Mouse (Mus musculus): ENCODE data around the gene Net1. TPM values are rescaled to one million over a fixed set of nuclear protein-coding genes. Genes with fewer than 3 reads are reported as not detected.

The Net1 gene
- 49.0 and 49.3 TPM in 2 replicates for polyA plus RNA-seq (2014; fragmentation: Nextera tagmentation; extraction: Ambion mirVana)

DNA sequence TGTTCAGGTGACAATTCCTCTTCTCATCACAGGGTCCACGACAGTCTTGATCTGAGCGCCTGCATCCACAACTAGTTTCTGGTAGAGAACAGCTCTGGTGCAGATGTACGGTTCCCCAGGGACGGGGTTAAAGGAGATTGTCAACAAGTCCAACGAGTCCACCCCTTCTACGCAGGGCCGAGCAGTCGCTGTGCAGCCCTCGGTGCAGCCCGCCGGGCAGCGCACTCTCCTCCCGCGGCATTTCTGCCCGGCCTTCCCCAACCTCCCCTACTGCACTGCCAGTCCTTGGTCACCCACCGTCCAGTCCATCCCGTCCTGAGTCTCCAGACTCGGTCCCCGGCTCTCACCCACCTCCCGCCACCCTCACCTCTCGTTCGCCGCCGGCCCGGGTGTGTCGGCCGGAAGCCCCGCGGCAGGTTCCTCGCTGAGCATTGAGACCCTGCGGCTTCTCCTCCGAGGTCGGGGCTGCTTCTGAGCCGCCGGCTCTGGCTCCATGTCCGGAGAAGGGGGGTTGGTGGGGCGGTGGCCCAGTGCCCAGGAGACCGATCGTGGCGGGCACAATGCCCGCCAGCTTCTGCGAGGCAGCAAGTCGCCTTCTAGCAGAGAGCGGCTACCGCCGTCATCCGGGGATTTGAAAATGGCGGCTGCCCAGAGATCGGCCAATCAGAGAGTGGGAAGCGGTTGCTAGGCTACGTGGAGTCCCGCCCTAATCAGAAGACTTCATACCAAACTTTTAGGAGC is at the start of gene Net1, which contains the start of gene Tubal3:
Gene Net1 (minus strand): TSS at position 650 of the 741 bp plus-strand sequence.
Gene Tubal3 (plus strand): TSS at position 704 of the 741 bp plus-strand sequence.
- WGBS = 1% methylated on average over 52 of the region's 52 CpGs
- peak; percentile 94 for DNase-seq (ENCODE audit: low spot score)

DNA sequence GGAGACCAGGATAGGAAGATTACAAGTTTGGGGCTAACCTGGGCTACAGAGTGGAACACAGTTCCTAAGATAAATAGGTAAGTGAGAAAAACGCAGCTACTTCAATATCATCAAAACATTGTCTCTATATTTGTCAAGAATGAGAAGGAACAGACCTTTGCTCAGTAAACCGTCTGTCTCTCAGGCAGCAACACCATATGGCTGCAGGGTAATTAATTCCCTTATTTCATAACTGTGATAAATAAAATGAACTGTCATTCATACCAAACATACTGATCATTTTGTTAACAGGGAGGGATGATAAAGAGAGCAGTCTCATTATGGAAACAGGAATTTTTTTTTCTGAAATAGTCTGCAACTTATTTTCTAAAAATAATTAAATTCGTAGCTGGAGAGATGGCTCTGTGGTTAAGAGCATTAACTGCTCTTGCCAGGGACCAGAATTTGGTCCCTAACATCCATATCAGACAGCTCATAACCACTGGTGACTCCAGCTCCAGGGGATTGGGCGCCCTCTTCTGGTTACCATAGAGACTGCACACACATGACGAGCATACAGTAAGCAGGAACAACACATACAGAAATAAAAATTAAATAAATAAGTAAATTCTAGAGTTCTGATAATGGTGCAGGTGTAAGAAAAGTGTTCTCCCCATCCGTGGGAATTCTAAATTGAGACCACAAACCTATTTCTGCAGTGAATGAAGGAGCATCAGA is 33.3 kb upstream of the Net1 start:
- Histone ChIP-seq H3K9ac (ENCODE audit: low read length) (no peak overlapping the region), H3K9me3 (ENCODE audit: control insufficient read depth, low read length) (no peaks in the 10 kb centered on the region), H3K27ac (ENCODE audit: low read depth, low read length) (no peak overlapping the region), H3K4me2 (ENCODE audit: low read depth, low read length, severe bottlenecking) (no peak overlapping the region), H3K36me3 (ENCODE audit: control insufficient read depth, insufficient read depth, low read length) (no peaks in the 10 kb centered on the region), H3K4me3 (ENCODE audit: low read depth, low read length) (no peak overlapping the region), H3K27me3 (ENCODE audit: control insufficient read depth, insufficient read depth, low read length) (no peaks in the 10 kb centered on the region), H3K4me1 (replicated peaks; ENCODE audit: control insufficient read depth, insufficient read depth, low read length) (no peaks in the 10 kb centered on the region)
- ATAC-seq (replicated peaks; ENCODE audit: low FRiP score) = no peak
- no peak for DNase-seq (ENCODE audit: low spot score)
- 86% methylated on average over 6 of the region's 6 CpGs for WGBS

More for the DNA sequence above, at the start of gene Net1, which contains the start of gene Tubal3:
- no peaks in the 10 kb centered on the region for H3K4me1 ChIP-seq (replicated peaks; ENCODE audit: control insufficient read depth, insufficient read depth, low read length)
- peak within 1 kb of the TSS; percentile 81 for H3K4me2 ChIP-seq (ENCODE audit: low read depth, low read length, severe bottlenecking)
- peak; percentile 99 for ATAC-seq (replicated peaks; ENCODE audit: low FRiP score)
- peaks cover 6% of the 10 kb centered on the region; the same call in 1 of the 2 replicates for H3K9me3 ChIP-seq (ENCODE audit: control insufficient read depth, low read length)
- 0 out of 2 replicates have a peak within 1 kb of the TSS, but pooled peaks have one; percentile 37 for H3K27ac ChIP-seq (ENCODE audit: low read depth, low read length)
- peak within 1 kb of the TSS; percentile 94 for H3K9ac ChIP-seq (ENCODE audit: low read length)
- H3K36me3 ChIP-seq (ENCODE audit: control insufficient read depth, insufficient read depth, low read length) = no peaks in the 10 kb centered on the region; the same call in 1 of the 2 replicates
- H3K27me3 ChIP-seq (ENCODE audit: control insufficient read depth, insufficient read depth, low read length) = no peaks in the 10 kb centered on the region
- peak within 1 kb of the TSS; percentile 87 for H3K4me3 ChIP-seq (ENCODE audit: low read depth, low read length)

DNA sequence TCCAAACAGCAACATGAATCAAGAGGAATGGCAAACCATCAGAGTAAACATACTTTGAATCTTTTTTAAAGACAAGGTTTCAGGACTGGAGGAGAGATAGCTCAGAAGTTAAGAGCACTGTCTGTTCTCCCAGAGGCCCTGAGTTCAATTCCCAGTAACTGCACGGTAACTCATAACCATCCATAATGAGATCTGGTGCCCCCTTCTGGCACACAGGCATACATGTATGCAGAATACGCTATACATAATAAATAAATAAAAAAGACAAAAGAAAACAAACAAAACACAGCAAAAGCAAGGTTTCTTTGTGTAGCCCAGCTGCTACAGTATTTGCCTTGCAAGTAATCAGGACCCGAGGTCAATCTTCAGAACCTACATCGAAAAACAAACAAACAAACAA is 31.5 kb upstream of the Net1 start:
- Histone ChIP-seq H3K4me3 (ENCODE audit: low read depth, low read length) (no peak overlapping the region), H3K4me2 (ENCODE audit: low read depth, low read length, severe bottlenecking) (no peak overlapping the region), H3K9me3 (ENCODE audit: control insufficient read depth, low read length) (no peaks in the 10 kb centered on the region), H3K4me1 (replicated peaks; ENCODE audit: control insufficient read depth, insufficient read depth, low read length) (no peaks in the 10 kb centered on the region), H3K9ac (ENCODE audit: low read length) (no peak overlapping the region), H3K27me3 (ENCODE audit: control insufficient read depth, insufficient read depth, low read length) (no peaks in the 10 kb centered on the region), H3K36me3 (ENCODE audit: control insufficient read depth, insufficient read depth, low read length) (no peaks in the 10 kb centered on the region), H3K27ac (ENCODE audit: low read depth, low read length) (no peak overlapping the region)
- WGBS = 95% methylated on average over 4 of the region's 4 CpGs
- DNase-seq (ENCODE audit: low spot score) (no peak), ATAC-seq (replicated peaks; ENCODE audit: low FRiP score) (no peak)

DNA sequence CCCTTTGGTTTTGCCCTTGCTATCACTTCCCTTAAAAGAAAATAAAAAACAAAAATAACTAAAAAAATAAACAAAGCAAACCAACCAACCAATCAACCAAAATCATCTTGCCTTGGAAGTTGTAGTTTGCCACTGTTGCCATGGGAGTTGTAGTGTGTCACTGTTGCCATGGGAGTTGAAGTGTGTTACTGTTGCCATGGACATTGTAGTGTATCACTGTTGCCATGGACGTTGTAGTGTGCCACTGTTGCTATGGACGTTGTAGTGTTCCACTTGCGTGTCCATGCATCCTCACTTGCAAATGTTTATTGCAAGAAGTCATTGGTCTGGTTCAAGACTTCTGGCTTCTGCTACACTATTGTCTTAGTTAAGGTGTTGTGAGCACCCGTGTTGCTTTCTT is 29.2 kb upstream of the Net1 start:
- Histone ChIP-seq H3K4me1 (replicated peaks; ENCODE audit: control insufficient read depth, insufficient read depth, low read length) (no peaks in the 10 kb centered on the region), H3K9me3 (ENCODE audit: control insufficient read depth, low read length) (no peaks in the 10 kb centered on the region), H3K9ac (ENCODE audit: low read length) (no peak overlapping the region), H3K27ac (ENCODE audit: low read depth, low read length) (no peak overlapping the region), H3K36me3 (ENCODE audit: control insufficient read depth, insufficient read depth, low read length) (no peaks in the 10 kb centered on the region), H3K27me3 (ENCODE audit: control insufficient read depth, insufficient read depth, low read length) (no peaks in the 10 kb centered on the region), H3K4me2 (ENCODE audit: low read depth, low read length, severe bottlenecking) (no peak overlapping the region), H3K4me3 (ENCODE audit: low read depth, low read length) (no peak overlapping the region)
- ATAC-seq (replicated peaks; ENCODE audit: low FRiP score) = no peak
- 90% methylated on average over 4 of the region's 4 CpGs for WGBS
- no peak for DNase-seq (ENCODE audit: low spot score)

DNA sequence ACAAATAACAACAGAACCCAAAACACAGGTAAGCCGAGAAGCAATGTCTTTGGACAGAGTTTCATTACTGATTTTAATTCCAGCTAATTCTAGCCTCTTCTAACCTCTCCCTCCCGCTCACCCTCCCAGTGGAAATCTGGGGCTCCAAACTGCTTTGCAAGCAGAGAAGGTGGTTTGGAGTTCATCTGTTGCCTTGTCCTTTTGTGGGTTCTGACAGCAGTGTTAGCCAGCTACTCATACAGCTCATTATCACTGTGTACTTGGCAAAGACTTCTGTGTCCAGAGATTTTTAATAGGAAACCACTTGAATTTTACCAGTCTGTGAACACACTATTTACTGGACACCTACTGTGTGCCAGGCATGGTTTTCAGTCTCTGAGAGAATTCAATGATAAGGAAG is 27.2 kb upstream of the Net1 start, which contains the start of gene Ucn3:
Gene Ucn3 (minus strand): TSS at position 101 of the 400 bp plus-strand sequence.
- H3K4me1 ChIP-seq (replicated peaks; ENCODE audit: control insufficient read depth, insufficient read depth, low read length) = no peaks in the 10 kb centered on the region
- 57% methylated on average over 2 of the region's 2 CpGs for WGBS
- H3K9ac ChIP-seq (ENCODE audit: low read length) = no peak within 1 kb of the TSS
- no peaks in the 10 kb centered on the region for H3K27me3 ChIP-seq (ENCODE audit: control insufficient read depth, insufficient read depth, low read length)
- DNase-seq (ENCODE audit: low spot score) = no peak
- ATAC-seq (replicated peaks; ENCODE audit: low FRiP score) = no peak
- no peaks in the 10 kb centered on the region for H3K36me3 ChIP-seq (ENCODE audit: control insufficient read depth, insufficient read depth, low read length)
- H3K27ac ChIP-seq (ENCODE audit: low read depth, low read length) = no peak within 1 kb of the TSS
- no peaks in the 10 kb centered on the region for H3K9me3 ChIP-seq (ENCODE audit: control insufficient read depth, low read length)
- H3K4me3 ChIP-seq (ENCODE audit: low read depth, low read length) = no peak within 1 kb of the TSS
- H3K4me2 ChIP-seq (ENCODE audit: low read depth, low read length, severe bottlenecking) = no peak within 1 kb of the TSS

DNA sequence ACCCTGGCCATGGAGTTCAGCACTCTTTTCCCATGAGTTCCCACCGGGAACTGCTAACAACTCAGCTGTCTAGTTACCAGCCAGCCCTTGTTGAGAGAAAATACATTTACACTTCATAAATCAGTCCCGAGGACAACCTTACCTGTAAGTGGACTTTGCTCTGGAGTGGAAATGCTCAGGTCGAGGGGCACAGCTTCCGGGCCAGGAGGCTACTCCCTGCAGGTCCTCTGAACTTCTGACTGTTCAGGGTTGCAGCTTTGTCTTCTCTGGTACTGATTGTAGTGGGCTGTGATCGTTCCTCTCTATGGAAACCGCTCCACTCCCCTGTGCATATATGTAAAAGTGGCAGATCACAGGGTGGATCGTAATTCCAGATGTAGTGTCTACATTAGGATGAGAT is 26.7 kb upstream of the Net1 start:
- no peak for ATAC-seq (replicated peaks; ENCODE audit: low FRiP score)
- Histone ChIP-seq H3K4me3 (ENCODE audit: low read depth, low read length) (no peak overlapping the region), H3K4me1 (replicated peaks; ENCODE audit: control insufficient read depth, insufficient read depth, low read length) (no peaks in the 10 kb centered on the region), H3K4me2 (ENCODE audit: low read depth, low read length, severe bottlenecking) (no peak overlapping the region), H3K36me3 (ENCODE audit: control insufficient read depth, insufficient read depth, low read length) (no peaks in the 10 kb centered on the region), H3K9ac (ENCODE audit: low read length) (no peak overlapping the region), H3K27me3 (ENCODE audit: control insufficient read depth, insufficient read depth, low read length) (no peaks in the 10 kb centered on the region), H3K9me3 (ENCODE audit: control insufficient read depth, low read length) (no peaks in the 10 kb centered on the region), H3K27ac (ENCODE audit: low read depth, low read length) (no peak overlapping the region)
- no peak for DNase-seq (ENCODE audit: low spot score)
- WGBS = 79% methylated on average over 7 of the region's 7 CpGs

DNA sequence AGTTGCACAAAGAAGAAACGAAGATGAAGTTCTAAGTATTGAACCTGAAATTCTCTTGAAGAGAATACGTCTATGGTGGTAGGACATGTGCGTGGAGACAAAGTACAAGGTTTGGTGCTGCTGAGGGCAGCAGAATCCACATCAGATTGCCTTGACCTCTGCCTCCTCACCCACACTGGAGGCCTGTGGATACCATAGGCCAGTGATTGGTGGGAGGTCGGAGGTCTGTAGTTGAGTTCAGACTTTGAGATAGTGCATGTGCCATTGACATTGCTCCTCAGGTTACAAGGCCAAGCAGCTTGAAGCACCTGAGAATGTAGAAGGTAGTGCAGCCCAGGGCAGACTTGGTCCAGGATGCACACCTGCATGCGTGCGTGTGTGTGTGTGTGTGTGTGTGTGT is 8.0 kb upstream of the Net1 start:
- no peaks in the 10 kb centered on the region for H3K9me3 ChIP-seq (ENCODE audit: control insufficient read depth, low read length)
- DNase-seq (ENCODE audit: low spot score) (no peak), ATAC-seq (replicated peaks; ENCODE audit: low FRiP score) (no peak)
- no peaks in the 10 kb centered on the region for H3K36me3 ChIP-seq (ENCODE audit: control insufficient read depth, insufficient read depth, low read length)
- 93% methylated on average over 4 of the region's 6 CpGs for WGBS
- H3K4me1 ChIP-seq (replicated peaks; ENCODE audit: control insufficient read depth, insufficient read depth, low read length) = no peaks in the 10 kb centered on the region
- no peak overlapping the region for H3K4me2 ChIP-seq (ENCODE audit: low read depth, low read length, severe bottlenecking)
- H3K27ac ChIP-seq (ENCODE audit: low read depth, low read length) = no peak overlapping the region
- no peak overlapping the region for H3K9ac ChIP-seq (ENCODE audit: low read length)
- H3K27me3 ChIP-seq (ENCODE audit: control insufficient read depth, insufficient read depth, low read length) = no peaks in the 10 kb centered on the region
- no peak overlapping the region for H3K4me3 ChIP-seq (ENCODE audit: low read depth, low read length)

DNA sequence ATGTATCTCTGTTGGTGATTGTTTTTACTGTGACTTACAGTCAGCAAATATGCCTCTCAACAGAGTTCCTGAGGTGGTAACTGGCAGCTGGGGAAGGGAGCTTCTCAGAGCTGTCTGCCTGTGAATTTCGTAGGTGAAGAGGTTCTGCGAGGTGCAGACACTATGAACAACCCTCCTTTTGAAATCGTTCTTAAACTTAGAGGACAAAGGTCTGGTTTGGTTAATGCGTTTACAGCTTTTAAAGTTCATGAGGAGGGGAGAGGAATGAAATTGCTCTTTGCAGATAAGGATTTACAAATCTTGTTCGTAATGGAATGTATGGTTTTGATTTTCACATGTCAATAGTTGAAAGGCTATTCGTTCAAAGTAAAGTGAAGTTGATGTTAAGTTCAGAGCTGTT is 7.6 kb upstream of the Net1 start:
- Histone ChIP-seq H3K4me3 (ENCODE audit: low read depth, low read length) (no peak overlapping the region), H3K9ac (ENCODE audit: low read length) (no peak overlapping the region), H3K4me2 (ENCODE audit: low read depth, low read length, severe bottlenecking) (no peak overlapping the region), H3K36me3 (ENCODE audit: control insufficient read depth, insufficient read depth, low read length) (no peaks in the 10 kb centered on the region), H3K4me1 (replicated peaks; ENCODE audit: control insufficient read depth, insufficient read depth, low read length) (no peaks in the 10 kb centered on the region), H3K27ac (ENCODE audit: low read depth, low read length) (no peak overlapping the region), H3K9me3 (ENCODE audit: control insufficient read depth, low read length) (no peaks in the 10 kb centered on the region), H3K27me3 (ENCODE audit: control insufficient read depth, insufficient read depth, low read length) (no peaks in the 10 kb centered on the region)
- DNase-seq (ENCODE audit: low spot score) (no peak), ATAC-seq (replicated peaks; ENCODE audit: low FRiP score) (no peak)
- WGBS = 85% methylated on average over 6 of the region's 6 CpGs

All from forebrain, embryonic 11.5 days (tissue).